Mouse (Mus musculus): ENCODE results near the gene Thpo. TPM values are rescaled to one million over a fixed set of nuclear protein-coding genes. Genes with fewer than 3 reads are reported as not detected.

Gene Thpo
- total and polyA plus RNA-seq, 3 experiments, result not detected

GRCm38 (mm10) chr16:20690774-20691173, 43.5 kb downstream of the Thpo start:
- Histone ChIP-seq H3K4me3 (ENCODE audit: control insufficient read depth in 1 of 2, insufficient read depth in 1 of 2, low read depth in 2 of 2, low read length in 2 of 2) (no peak overlapping the region), H3K27me3 (ENCODE audit: control insufficient read depth in 1 of 2, insufficient read depth in 2 of 2, low read length in 2 of 2) (no peaks in the 10 kb centered on the region), H3K4me1 (ENCODE audit: control insufficient read depth in 1 of 2, insufficient read depth in 2 of 2, low read length in 2 of 2) (no peaks in the 10 kb centered on the region), H3K27ac (ENCODE audit: control insufficient read depth, low read depth, low read length) (no peak overlapping the region), H3K79me2 (ENCODE audit: control insufficient read depth, insufficient read depth, low read length, poor library complexity) (no peaks in the 10 kb centered on the region), H3K36me3 (ENCODE audit: control insufficient read depth in 1 of 2, insufficient read depth in 2 of 2, low read length in 2 of 2) (peaks cover 5 to 26% of the 10 kb centered on the region in 2 experiments; a peak in 3 of 4 replicates), H3K9ac (ENCODE audit: control insufficient read depth, low read depth, low read length, poor library complexity, severe bottlenecking) (no peak overlapping the region), H3K9me3 (replicated peaks; ENCODE audit: insufficient read depth, low read length) (no peaks in the 10 kb centered on the region)
- TF ChIP-seq CHD1 (IDR thresholded peaks at IDR 0.05; ENCODE audit: low read depth, low read length) (no peak), ZNF384 (IDR thresholded peaks at IDR 0.05; ENCODE audit: low read depth, low read length) (no peak), MAZ (IDR thresholded peaks at IDR 0.05; ENCODE audit: low read depth, low read length) (no peak), TAL1 (IDR thresholded peaks at IDR 0.05; ENCODE audit: low read length) (peak; percentile 61), RCOR1 (IDR thresholded peaks at IDR 0.05; ENCODE audit: low read depth, low read length) (peak; percentile 51), CHD2 (IDR thresholded peaks at IDR 0.05; ENCODE audit: low read length) (no peak), ETS1 (IDR thresholded peaks at IDR 0.05; ENCODE audit: low read depth, low read length) (peak; percentile 36; the same call in 1 of the 2 replicates), MXI1 (IDR thresholded peaks at IDR 0.05; ENCODE audit: low read depth, low read length) (peak; percentile 23; the same call in 1 of the 2 replicates), TCF12 (IDR thresholded peaks at IDR 0.05; ENCODE audit: low read depth, low read length) (peak; percentile 82), GATA1 (IDR thresholded peaks at IDR 0.05; ENCODE audit: low read depth, low read length) (peak; percentile 17; the same call in 1 of the 2 replicates), MYB (IDR thresholded peaks at IDR 0.05; ENCODE audit: low read depth, low read length) (peak; percentile 47; the same call in 1 of the 2 replicates), POLR2A (IDR thresholded peaks at IDR 0.05; ENCODE audit: control insufficient read depth in 1 of 2, insufficient read depth in 1 of 2, low read depth in 1 of 2, low read length in 2 of 2, poor library complexity in 1 of 2) (peak in 1 of 2 experiments; percentile 48; a peak in 1 of 4 replicates), MEF2A (IDR thresholded peaks at IDR 0.05; ENCODE audit: extremely low read depth, insufficient replicate concordance, low read depth, low read length, poor library complexity, severe bottlenecking) (no peak), ZMIZ1 (IDR thresholded peaks at IDR 0.05; ENCODE audit: low read depth, low read length) (0 out of 2 replicates have a peak, but pooled peaks have one; percentile 21), EP300 (IDR thresholded peaks at IDR 0.05; ENCODE audit: low read depth in 1 of 2, low read length in 2 of 2) (peak; percentile 52 to 56; a peak in 2 of 4 replicates)
- DNase-seq (ENCODE audit: low read depth, low spot score), result peak; percentile 50

- Histone ChIP-seq H3K27ac (ENCODE audit: control insufficient read depth, low read depth, low read length) (peak overlapping the region; percentile 21; the same call in 1 of the 2 replicates), H3K36me3 (ENCODE audit: control insufficient read depth in 1 of 2, insufficient read depth in 2 of 2, low read length in 2 of 2) (peaks cover 50 to 54% of the 10 kb centered on the region in 2 experiments), H3K4me1 (ENCODE audit: control insufficient read depth in 1 of 2, insufficient read depth in 2 of 2, low read length in 2 of 2) (peaks cover 11 to 35% of the 10 kb centered on the region in 2 experiments), H3K4me3 (ENCODE audit: control insufficient read depth in 1 of 2, insufficient read depth in 1 of 2, low read depth in 2 of 2, low read length in 2 of 2) (no peak overlapping the region), H3K27me3 (ENCODE audit: control insufficient read depth in 1 of 2, insufficient read depth in 2 of 2, low read length in 2 of 2) (no peaks in the 10 kb centered on the region), H3K9ac (ENCODE audit: control insufficient read depth, low read depth, low read length, poor library complexity, severe bottlenecking) (0 out of 2 replicates have a peak overlapping the region, but pooled peaks have one; percentile 17), H3K9me3 (replicated peaks; ENCODE audit: insufficient read depth, low read length) (no peaks in the 10 kb centered on the region), H3K79me2 (ENCODE audit: control insufficient read depth, insufficient read depth, low read length, poor library complexity) (peaks cover 58% of the 10 kb centered on the region)
- peak; percentile 91 for DNase-seq (ENCODE audit: low read depth, low spot score)
- no peak for TF ChIP-seq POLR2A (IDR thresholded peaks at IDR 0.05; ENCODE audit: control insufficient read depth in 1 of 2, insufficient read depth in 1 of 2, low read depth in 1 of 2, low read length in 2 of 2, poor library complexity in 1 of 2)
- no peak for TF ChIP-seq MYC (IDR thresholded peaks at IDR 0.05; ENCODE audit: low read depth, low read length)
- TF ChIP-seq POLR2AphosphoS5 (IDR thresholded peaks at IDR 0.05; ENCODE audit: borderline replicate concordance, low read depth, low read length), result no peak
- 0 out of 2 replicates have a peak, but pooled peaks have one; percentile 14 for TF ChIP-seq GABPA (IDR thresholded peaks at IDR 0.05; ENCODE audit: low read depth, low read length)
- TF ChIP-seq ELF1 (IDR thresholded peaks at IDR 0.05; ENCODE audit: low read depth, low read length), result no peak
- TF ChIP-seq GATA1 (IDR thresholded peaks at IDR 0.05; ENCODE audit: low read depth, low read length), result no peak
- no peak for TF ChIP-seq NELFE (IDR thresholded peaks at IDR 0.05; ENCODE audit: low read depth, low read length)
- TF ChIP-seq ZNF384 (IDR thresholded peaks at IDR 0.05; ENCODE audit: low read depth, low read length), result no peak
- no peak for TF ChIP-seq CTCF (IDR thresholded peaks at IDR 0.05 in 2 of 3, conservative IDR thresholded peaks at IDR 0.05 in 1 of 3; ENCODE audit: control insufficient read depth in 1 of 3, insufficient read depth in 1 of 3, low read depth in 2 of 3, low read length in 3 of 3, poor library complexity in 1 of 3, severe bottlenecking in 1 of 3)
- TF ChIP-seq E2F4 (IDR thresholded peaks at IDR 0.05; ENCODE audit: borderline replicate concordance, low read depth, low read length), result no peak
- no peak for TF ChIP-seq KAT2A (conservative IDR thresholded peaks at IDR 0.05; ENCODE audit: low read depth, low read length)
- no peak for TF ChIP-seq MYB (IDR thresholded peaks at IDR 0.05; ENCODE audit: low read depth, low read length)
- TF ChIP-seq SIN3A (IDR thresholded peaks at IDR 0.05; ENCODE audit: low read length), result peak; percentile 47; the same call in 1 of the 2 replicates
- TF ChIP-seq USF1 (IDR thresholded peaks at IDR 0.05; ENCODE audit: low read depth, low read length), result no peak
- TF ChIP-seq CHD2 (IDR thresholded peaks at IDR 0.05; ENCODE audit: low read length), result no peak
- TF ChIP-seq NRF1 (IDR thresholded peaks at IDR 0.05; ENCODE audit: insufficient read depth, low read depth, low read length, poor library complexity, severe bottlenecking), result no peak
- TF ChIP-seq JUND (IDR thresholded peaks at IDR 0.05; ENCODE audit: low read depth, low read length), result no peak
- no peak for TF ChIP-seq ZKSCAN1 (IDR thresholded peaks at IDR 0.05; ENCODE audit: low read depth, low read length)
- TF ChIP-seq MAZ (IDR thresholded peaks at IDR 0.05; ENCODE audit: low read depth, low read length), result no peak
- no peak for TF ChIP-seq RCOR1 (IDR thresholded peaks at IDR 0.05; ENCODE audit: low read depth, low read length)
Observed at GRCm38 (mm10) chr16:20677974-20678675, 56.2 kb downstream of the Thpo start.

Data from MEL (cell line).